Mouse (Mus musculus): ENCODE measurements around the gene Dnajc17.

DNA sequence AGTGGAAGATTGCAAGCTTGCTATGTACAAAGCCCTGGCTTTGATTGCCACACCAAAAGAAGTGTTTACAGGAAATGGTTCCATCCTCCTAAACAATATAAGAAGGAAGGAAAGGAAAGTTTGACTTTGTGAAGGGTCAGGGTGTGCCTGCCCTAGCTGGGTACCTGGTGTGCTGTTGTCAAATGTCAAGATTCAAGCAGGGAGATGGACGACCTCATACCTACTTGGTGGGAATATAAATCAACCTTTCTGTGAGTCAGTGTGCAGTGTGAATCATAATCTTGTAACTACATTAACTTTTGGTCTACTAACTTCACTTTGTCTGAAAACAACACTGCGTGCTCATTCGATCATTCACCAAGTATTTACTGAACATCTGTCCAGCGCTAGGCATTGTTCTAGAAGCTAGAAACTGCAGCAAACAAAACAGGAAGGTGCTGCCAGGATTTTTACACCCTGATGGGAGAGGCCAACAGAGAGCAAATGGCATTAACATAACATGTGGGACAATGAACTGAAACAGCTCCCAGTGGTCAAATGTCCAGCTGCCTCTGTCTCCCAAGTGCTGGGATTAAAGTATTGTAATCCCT lies 4.6 kb downstream of the Dnajc17 start:
- TF ChIP-seq CTCF (IDR thresholded peaks at IDR 0.05; ENCODE audit: borderline replicate concordance, control insufficient read depth, extremely low read depth, insufficient read depth, low read length, poor library complexity) (no peak), POLR2A (IDR thresholded peaks at IDR 0.05; ENCODE audit: control insufficient read depth, extremely low read depth, insufficient read depth, low read length, poor library complexity) (no peak)

All from thymus, adult 2 months (tissue).